Mouse (Mus musculus) spleen, adult 18-20 months (tissue): ENCODE measurements around the gene Crip1.
"Not testable (repeated sequence)": the region's sequence is repeated elsewhere in the genome, so short reads cannot be mapped to it uniquely, and the experiment has no call there.

ENCODE experiments used
- DNase-seq, 2 experiments: peaks; one replicate each; pipeline ENCODE4 v3.0.0; 2022; ENCODE audit warnings: mixed read lengths in 2 of 2

The Crip1 gene

GRCm38 (mm10) chr12:113186326-113187010 is 40.4 kb downstream of the Crip1 start:
- no peak for DNase-seq

- no peak for DNase-seq
These were observed 40.9 kb downstream of the Crip1 start for GRCm38 (mm10) chr12:113187011-113187375.

GRCm38 (mm10) chr12:113187584-113188295 is 41.6 kb downstream of the Crip1 start:
- DNase-seq, result peak; percentile 69 to 84

GRCm38 (mm10) chr12:113188349-113189055 is 42.4 kb downstream of the Crip1 start:
- DNase-seq, result no peak

- DNase-seq, result no peak
These were observed 47.3 kb downstream of the Crip1 start for GRCm38 (mm10) chr12:113193423-113193822.

- DNase-seq, result not testable (repeated sequence)
These were observed 53.0 kb downstream of the Crip1 start for GRCm38 (mm10) chr12:113199132-113199531.

GRCm38 (mm10) chr12:113201301-113201700 is 55.2 kb downstream of the Crip1 start:
- DNase-seq, result no peak

GRCm38 (mm10) chr12:113202008-113202407 is 55.9 kb downstream of the Crip1 start:
- no peak for DNase-seq
